Mouse (Mus musculus) retina, postnatal 7 days (tissue): ENCODE measurements at regions not wholly inside any gene's neighbourhood (a gene's known extent, or its start where the extent isn't known, plus 50 kb on each side); places are given as distances from the start of the nearest gene placed in this dataset.

Experiments
- DNase-seq: peaks from one replicate; pipeline ENCODE4 v3.0.0-alpha.2; 2012; ENCODE audit warnings: low read depth, low spot score

DNA sequence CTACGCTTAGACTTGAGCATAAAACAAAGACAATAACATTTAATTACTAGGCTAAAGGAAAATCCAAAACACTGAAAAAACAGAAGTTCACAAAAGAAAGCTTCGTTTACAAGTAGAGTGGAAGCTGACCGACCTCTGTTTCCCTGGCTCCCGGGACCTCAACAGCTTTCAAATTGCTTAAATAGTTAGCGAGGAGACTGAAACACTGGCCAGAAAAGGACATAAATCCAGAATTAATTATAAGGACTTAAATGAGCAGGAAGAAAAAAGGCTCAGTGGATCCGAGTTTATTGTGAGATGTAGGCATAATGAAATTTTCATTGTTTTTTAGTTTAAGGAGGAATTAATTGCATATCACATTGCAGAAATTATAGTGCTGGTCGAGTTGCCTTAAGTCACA lies 754.4 kb downstream of the Kcnj2 start:
- no peak for DNase-seq

- DNase-seq: no peak
Observed at GRCm38 (mm10) chr11:111828455-111828854, 762.5 kb downstream of the Kcnj2 start.

DNA sequence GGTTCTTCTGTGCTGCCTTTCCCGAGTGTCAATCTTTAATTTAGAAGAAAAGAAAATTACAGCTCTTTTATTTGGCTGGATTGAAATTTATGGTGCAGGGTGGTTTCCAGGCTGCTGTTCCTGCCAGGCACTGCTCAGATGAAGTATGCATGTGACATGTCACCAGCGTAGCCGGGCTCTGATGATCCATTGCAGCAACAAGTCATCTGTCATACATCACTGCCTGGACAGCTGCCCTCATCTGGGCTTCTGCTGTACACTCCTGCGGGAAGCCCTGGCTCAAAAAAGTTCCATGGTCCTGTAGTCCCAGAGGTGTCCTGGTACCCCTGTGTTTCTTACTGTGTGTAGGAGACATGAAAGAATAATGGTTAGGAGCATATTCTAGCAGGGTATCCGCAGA lies 773.0 kb downstream of the Kcnj2 start:
- DNase-seq: no peak

DNA sequence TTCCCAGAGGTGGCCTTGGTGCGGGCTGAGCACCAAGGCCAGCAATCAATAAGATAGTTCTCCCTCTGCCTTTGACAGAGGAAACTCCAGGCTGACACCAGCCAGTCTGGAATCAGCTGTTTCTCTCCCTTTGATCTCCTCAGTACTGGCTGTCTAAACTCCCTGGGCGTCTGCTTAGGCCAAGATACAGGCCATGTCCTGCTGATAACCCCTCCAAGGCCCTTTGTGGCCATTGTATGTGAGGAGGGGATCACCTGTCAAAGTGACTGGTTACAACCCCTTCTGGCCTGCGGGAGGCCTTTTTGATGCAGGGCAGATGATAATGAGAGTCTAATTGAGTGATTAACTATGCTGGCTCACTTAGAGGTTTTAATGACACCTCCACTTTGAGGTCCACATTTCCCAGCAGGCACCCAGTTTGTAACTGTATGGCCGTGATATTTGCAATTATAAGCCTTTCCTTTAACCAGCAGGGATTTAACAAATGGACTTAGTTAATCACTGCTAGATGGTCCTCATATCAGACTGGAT lies 777.8 kb downstream of the Kcnj2 start:
- no peak for DNase-seq

DNA sequence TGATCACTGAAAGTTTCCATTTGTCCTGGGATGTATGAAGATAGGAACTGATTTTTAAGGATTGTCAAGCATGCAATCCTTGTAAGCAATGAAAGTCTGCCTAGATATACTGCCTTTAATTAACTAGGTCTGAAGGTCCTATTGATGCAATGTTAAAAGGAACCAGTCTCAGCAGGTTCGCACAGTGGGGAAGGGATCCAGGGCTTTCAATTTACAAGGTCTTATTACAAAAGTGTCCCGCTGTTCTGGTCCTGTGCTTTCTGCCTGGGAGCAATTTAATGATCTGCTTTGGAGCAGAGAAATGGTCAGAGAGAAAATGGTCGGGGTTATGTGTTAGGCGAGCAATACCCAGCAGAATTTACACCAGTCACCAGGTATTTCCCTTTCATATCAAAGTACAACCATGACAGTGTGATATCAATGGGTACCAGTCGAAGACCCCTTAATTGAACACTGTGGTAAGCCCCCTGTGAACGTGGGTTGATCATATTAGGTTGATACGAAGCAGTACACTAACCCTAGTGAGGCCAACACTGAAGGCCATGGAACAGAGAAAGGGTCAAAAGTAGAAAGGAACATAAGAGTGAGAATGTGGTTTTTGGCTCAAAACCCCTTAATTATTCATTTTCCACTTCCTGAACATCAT lies 778.5 kb downstream of the Kcnj2 start:
- no peak for DNase-seq

DNA sequence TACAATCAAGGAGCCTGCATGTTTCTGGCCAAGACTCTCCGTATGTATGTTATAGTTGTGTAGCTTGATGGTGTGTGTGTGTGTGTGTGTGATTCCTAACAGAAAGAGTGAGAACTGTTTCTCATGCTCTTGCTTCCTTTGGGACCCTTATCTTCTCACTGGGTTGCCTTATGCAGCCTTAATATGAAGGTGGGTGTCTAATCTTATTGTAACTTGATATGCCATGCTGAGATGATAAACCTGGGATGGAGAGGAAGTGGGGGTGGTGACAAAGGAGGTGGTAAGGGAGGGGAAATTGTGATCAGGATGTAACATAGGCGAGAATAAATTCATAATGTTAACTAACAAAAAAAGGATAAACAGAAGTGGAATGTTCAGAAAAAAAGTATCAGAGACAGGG lies 791.3 kb downstream of the Kcnj2 start:
- DNase-seq: no peak

DNA sequence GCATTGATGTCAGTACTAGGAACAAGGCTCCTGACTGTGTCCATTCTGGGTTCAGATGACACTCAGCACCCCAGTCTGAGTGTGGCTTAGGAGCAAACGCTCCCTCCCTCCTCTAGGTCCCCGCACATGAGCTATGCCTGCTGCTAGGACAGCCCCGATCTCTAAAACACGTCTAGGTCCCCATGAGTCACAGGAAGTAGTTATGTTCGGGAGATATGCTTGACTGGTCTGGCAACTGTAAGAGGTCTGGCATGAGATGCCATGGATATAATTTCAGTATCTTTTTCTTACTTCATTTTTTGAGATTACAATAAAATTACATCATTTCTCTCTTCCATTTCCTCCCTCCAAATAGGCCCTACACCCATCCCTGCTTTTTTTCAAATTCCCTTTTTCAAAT lies 792.1 kb downstream of the Kcnj2 start:
- no peak for DNase-seq

DNA sequence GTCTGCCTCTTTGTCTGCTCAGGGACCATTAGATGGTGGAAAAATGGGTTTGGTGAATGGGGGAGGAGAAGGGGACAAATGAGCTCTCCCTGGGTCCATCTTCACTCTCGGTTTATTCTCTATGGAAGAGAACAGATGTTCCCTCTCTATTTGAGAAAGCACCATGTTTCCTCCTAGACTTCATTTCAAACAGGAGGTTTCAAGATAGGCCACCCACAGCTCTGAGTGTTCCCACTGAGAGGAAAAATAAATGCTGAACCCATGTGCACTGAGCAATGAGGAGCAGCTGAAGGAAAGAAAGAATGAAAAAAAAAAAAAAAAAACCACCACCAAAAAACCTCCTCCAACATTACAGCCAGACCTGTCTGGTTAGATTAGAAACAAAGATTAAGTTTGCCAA lies 799.2 kb downstream of the Kcnj2 start:
- DNase-seq: no peak

GRCm38 (mm10) chr11:111875406-111875805 lies 809.4 kb downstream of the Kcnj2 start:
- no peak for DNase-seq

- no peak for DNase-seq
Observed at GRCm38 (mm10) chr11:111880146-111880545, 814.2 kb downstream of the Kcnj2 start.

DNA sequence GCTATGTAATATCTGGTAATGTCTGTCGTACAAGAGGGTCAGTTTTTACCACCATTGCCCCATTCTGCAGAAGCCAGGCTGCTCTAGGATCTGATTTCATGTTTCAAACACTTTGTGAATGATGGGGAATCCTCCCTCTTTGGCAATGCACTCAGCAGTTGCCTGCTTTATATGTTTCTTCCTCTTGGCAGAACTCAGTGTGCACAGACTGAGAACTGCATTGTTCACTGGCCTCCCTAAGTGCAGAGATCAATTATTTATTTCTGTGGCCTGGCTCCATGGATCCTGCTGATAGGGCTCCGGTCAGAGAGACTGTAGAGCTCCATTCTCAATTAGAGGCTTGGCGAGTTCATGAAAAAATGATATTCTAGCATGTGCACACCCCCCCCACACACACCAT lies 824.1 kb downstream of the Kcnj2 start:
- no peak for DNase-seq

DNA sequence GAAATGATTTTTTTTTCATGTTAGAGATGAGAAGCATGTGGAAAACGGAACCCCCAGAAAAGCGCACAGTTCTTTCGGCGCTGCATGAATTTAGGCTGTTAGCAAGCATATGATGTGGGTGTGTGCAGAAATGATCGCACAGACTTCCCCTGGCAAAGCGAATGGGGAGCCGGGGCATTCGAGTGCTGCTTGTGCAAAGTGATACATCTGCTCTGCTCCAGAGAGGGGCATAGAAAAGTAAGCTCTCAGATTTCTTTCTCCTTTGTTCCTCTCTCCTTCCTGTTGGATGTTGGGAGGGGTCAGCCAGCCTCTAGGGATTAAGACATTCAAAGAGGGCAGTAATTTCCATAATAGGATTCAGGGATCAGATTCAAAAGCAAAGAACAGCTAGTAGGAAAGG lies 827.9 kb downstream of the Kcnj2 start:
- no peak for DNase-seq

DNA sequence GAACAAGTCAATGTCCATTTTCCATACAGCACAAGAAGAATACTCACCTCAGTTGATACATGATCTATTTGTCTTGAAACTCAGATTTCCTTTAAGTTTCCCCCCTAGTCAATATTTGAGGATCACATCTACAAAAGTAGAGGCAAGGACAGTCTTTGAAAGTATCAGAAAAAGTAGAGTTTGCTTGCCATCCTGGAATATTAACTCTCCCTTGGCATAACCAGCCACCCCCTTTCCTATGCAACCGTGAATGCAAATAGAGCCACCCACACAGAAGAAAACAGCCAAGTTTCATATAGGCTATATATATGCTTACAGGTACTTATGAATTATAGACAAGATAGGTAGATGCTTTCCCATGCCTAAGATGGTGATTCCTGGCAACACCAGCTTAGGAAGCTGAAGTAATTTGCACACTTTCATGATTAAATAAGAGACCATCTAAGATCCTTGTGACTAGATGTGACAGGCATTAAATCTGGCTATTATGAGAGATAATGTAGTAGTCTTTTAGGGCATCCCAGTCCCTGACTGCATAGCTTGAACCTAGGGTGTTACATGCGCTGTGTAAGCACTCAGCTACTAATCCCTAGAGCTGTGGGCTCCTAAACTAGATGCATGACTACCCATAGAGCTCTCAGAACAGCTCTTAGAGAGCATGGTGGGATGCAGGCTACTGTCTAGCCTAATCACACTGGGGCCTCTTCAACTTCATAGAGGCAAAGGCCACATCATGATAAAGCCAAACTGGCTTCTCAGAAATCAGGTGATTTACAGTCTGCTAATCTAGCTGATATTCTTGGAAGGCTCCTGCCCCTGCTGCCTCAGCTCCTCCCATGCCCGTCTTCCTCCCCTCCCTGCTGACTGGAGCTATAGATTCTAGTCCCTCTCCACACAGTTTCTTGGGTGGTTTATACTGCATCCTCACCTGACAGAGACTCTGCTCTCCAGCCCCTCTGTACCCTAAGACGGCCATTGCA lies 829.5 kb downstream of the Kcnj2 start:
- DNase-seq: no peak

DNA sequence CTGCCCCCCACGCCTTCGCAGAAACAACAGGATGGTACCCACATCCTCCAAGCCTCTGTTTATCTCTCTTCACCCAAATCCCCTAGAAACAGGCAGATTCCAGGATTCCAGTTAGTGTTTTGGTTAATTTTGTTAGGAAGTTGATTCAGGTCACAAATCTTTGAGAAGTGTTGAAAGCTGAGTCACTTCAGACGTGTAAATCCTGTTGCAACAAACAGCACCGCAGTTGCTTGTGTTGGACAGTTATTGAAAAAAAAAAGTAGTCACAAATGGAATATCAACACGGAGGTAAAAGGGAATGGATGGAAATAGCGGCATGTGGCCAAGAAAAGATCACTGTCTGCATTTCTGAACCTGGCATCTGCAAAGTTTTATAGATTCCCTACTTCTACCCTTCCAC lies 831.0 kb downstream of the Kcnj2 start:
- DNase-seq: no peak

DNA sequence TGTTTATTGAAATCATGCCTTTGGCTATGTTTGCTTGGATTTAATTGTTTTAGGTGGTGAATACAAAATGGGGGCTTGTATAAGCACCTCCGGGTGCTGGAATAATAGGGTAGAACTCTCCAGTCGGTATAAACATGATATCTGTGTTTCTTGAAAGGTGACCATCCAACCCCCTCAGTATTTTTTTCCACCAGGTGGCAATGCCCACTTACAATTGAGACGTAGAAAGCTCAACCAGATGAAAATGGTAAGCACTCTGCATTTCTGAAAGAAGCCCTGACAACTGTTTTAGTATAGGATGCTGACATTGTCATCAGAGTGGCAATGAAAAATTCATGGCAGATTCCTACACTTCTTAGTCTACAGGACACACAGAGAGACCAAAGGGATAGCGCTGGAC lies 838.1 kb downstream of the Kcnj2 start:
- no peak for DNase-seq

GRCm38 (mm10) chr11:111913891-111914290 lies 847.9 kb downstream of the Kcnj2 start:
- no peak for DNase-seq

- no peak for DNase-seq
Observed at GRCm38 (mm10) chr11:111926336-111926735, 855.7 kb upstream of the Sox9 start.

DNA sequence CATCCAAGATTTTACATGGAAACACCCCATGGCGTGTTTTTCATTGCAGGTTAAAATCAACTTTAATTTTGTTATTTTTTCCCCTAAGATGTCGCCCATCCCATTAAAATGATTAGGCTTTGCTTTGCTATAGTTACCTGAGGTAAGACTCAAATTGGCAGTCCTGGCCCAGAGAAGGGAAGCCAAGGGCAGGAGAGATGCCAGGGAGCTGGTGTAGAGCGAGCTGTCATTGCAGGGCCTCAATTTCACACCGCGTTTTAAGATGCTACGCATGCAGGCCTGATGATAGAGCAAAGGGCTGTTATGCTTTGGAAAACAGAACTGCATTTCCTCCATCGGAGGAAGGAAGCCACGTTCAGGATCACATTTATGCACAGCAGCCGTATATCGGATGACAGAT lies 852.7 kb upstream of the Sox9 start:
- no peak for DNase-seq

DNA sequence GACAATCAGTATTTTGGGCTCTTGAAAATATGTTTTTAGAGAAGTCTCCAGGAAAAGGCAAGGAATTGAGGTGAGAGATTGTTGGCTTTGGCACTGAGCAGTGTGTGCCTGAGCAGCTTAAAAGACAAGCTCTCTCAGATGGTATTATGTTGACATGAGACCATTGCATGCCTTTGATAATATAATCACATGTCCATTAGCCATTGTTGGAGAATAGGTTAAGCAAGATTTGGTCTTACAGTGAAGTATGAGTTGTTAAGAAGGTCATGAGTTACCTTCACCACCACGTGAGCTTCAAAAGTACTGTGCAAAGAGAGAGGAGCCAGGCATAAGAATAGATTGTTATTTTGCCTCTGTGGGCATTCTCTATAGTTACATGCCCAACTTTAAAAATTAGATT lies 850.0 kb upstream of the Sox9 start:
- DNase-seq: no peak

DNA sequence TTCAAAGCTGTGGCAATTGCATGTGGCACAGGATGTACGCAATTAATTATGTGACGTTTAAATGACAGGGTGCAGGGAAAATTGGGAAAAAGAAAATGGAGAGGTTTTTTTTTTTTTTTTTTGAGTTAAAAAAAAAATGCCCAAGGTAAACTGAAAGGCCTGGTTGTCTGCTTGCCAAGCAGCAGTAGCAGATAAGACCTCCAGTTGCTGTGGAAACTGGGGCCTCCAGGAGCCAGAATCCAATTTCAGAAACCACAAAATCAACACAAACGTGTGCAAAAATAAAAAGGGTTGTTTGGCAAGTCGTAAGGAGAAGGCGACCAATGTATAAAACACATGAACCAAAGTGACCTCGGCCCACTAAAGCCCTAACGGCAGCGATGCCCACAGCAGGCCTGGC lies 837.7 kb upstream of the Sox9 start:
- DNase-seq: no peak

- DNase-seq: no peak
Observed at GRCm38 (mm10) chr11:111945806-111946205, 836.2 kb upstream of the Sox9 start.

GRCm38 (mm10) chr11:111947671-111948070 lies 834.4 kb upstream of the Sox9 start:
- no peak for DNase-seq

GRCm38 (mm10) chr11:111953421-111953820 lies 828.6 kb upstream of the Sox9 start:
- DNase-seq: no peak
